Mouse (Mus musculus) embryonic facial prominence, embryonic 13.5 days (tissue): Measurements from ENCODE around the gene Itpr1. TPM values are rescaled to one million over a fixed set of nuclear protein-coding genes. Genes with fewer than 3 reads are reported as not detected.

Source experiments
- ATAC-seq: fragments of 200-750 bp; cut with Nextera tagmentation; 2 replicates; pipeline ENCODE4 v1.8.0; 2017; ENCODE audit warnings: low read depth; ENCODE audit not compliant: insufficient number of reproducible peaks, insufficient read depth, low FRiP score, low TSS enrichment
- H3K27ac ChIP-seq: fragments of 300-500 bp; sonication (generic); 2 replicates; pipeline ENCODE4 v1.5.1; 2015; ENCODE audit warnings: moderate library complexity, mild to moderate bottlenecking, inconsistent platforms
- H3K27me3 ChIP-seq: fragments of 300-500 bp; sonication (generic); 2 replicates; pipeline ENCODE4 v1.6.1; 2015; ENCODE audit warnings: mild to moderate bottlenecking, inconsistent platforms
- H3K36me3 ChIP-seq: fragments of 300-500 bp; sonication (generic); 2 replicates; pipeline ENCODE4 v1.6.1; 2015; ENCODE audit warnings: mild to moderate bottlenecking, inconsistent platforms
- H3K4me1 ChIP-seq: fragments of 300-500 bp; sonication (generic); 2 replicates; pipeline ENCODE4 v1.6.1; 2015; ENCODE audit warnings: inconsistent platforms
- H3K4me2 ChIP-seq: fragments of 300-500 bp; sonication (generic); 2 replicates; pipeline ENCODE4 v1.6.1; 2015; ENCODE audit warnings: moderate library complexity, mild to moderate bottlenecking, inconsistent platforms
- H3K4me3 ChIP-seq: fragments of 300-500 bp; sonication (generic); 2 replicates; pipeline ENCODE4 v1.5.1; 2015; ENCODE audit warnings: mild to moderate bottlenecking, inconsistent platforms
- H3K9ac ChIP-seq: fragments of 300-500 bp; sonication (generic); 2 replicates; pipeline ENCODE4 v1.6.1; 2015; ENCODE audit warnings: mild to moderate bottlenecking, inconsistent platforms
- H3K9me3 ChIP-seq: fragments of 300-500 bp; sonication (generic); 2 replicates; pipeline ENCODE4 v1.6.1; 2016; ENCODE audit warnings: inconsistent platforms
- WGBS: fragments of 180-500 bp; shearing (Covaris S2); methylation state at CpG from one replicate; pipeline ENCODE4 v1.1.7; 2015; ENCODE audit warnings: mixed read lengths; 5-methylcytosine and 5-hydroxymethylcytosine counted together
- polyA plus RNA-seq: library from polyadenylated mRNA; unstranded; fragments of >200 nt; fragmentation: Nextera tagmentation; extraction: Ambion mirVana; gene quantifications from 2 replicates; pipeline ENCODE4 v1.2.1, GENCODE M21; 2015

Gene Itpr1
- polyA plus RNA-seq, 1 experiment from 2014 or later = 7.8 TPM

- no peaks in the 10 kb centered on the region for H3K9me3 ChIP-seq
- 0 out of 2 replicates have a peak, but pooled peaks cover 6% of the 10 kb centered on the region for H3K36me3 ChIP-seq
- no peak overlapping the region for H3K9ac ChIP-seq
- peaks cover 3% of the 10 kb centered on the region; the same call in 1 of the 2 replicates for H3K4me1 ChIP-seq
- no peak overlapping the region for H3K27ac ChIP-seq
- H3K4me2 ChIP-seq = no peak overlapping the region
- no peak overlapping the region for H3K4me3 ChIP-seq
- 47% methylated on average over 6 of the region's 6 CpGs for WGBS
- ATAC-seq = no peak
- no peaks in the 10 kb centered on the region for H3K27me3 ChIP-seq
Measured at GRCm38 (mm10) chr6:108467597-108467996, 254.7 kb downstream of the Itpr1 start.

- 41% methylated on average over 3 of the region's 3 CpGs for WGBS
- Histone ChIP-seq H3K27ac (no peak overlapping the region), H3K9me3 (no peaks in the 10 kb centered on the region), H3K36me3 (peaks cover 8% of the 10 kb centered on the region; the same call in 1 of the 2 replicates), H3K4me1 (peaks cover 3% of the 10 kb centered on the region; the same call in 1 of the 2 replicates), H3K9ac (no peak overlapping the region), H3K27me3 (no peaks in the 10 kb centered on the region), H3K4me3 (no peak overlapping the region), H3K4me2 (no peak overlapping the region)
- no peak for ATAC-seq
Measured at GRCm38 (mm10) chr6:108468226-108468825, 255.4 kb downstream of the Itpr1 start.

- H3K36me3 ChIP-seq = peaks cover 14% of the 10 kb centered on the region
- no peak overlapping the region for H3K4me2 ChIP-seq
- H3K9me3 ChIP-seq = no peaks in the 10 kb centered on the region
- ATAC-seq = no peak
- no peak overlapping the region for H3K9ac ChIP-seq
- 88% methylated on average over 3 of the region's 3 CpGs for WGBS
- no peak overlapping the region for H3K27ac ChIP-seq
- H3K4me1 ChIP-seq = peaks cover 3% of the 10 kb centered on the region; the same call in 1 of the 2 replicates
- H3K27me3 ChIP-seq = no peaks in the 10 kb centered on the region
- H3K4me3 ChIP-seq = no peak overlapping the region
Measured at GRCm38 (mm10) chr6:108471878-108472277, 259.0 kb downstream of the Itpr1 start.

GRCm38 (mm10) chr6:108472748-108473147 is 259.9 kb downstream of the Itpr1 start:
- 95% methylated on average over 3 of the region's 3 CpGs for WGBS
- Histone ChIP-seq H3K4me1 (peaks cover 3% of the 10 kb centered on the region; the same call in 1 of the 2 replicates), H3K9ac (no peak overlapping the region), H3K36me3 (peaks cover 14% of the 10 kb centered on the region), H3K27ac (no peak overlapping the region), H3K9me3 (no peaks in the 10 kb centered on the region), H3K27me3 (no peaks in the 10 kb centered on the region), H3K4me2 (no peak overlapping the region), H3K4me3 (no peak overlapping the region)
- ATAC-seq = no peak

- Histone ChIP-seq H3K4me1 (no peaks in the 10 kb centered on the region), H3K36me3 (peaks cover 17% of the 10 kb centered on the region), H3K9ac (no peak overlapping the region), H3K4me2 (no peak overlapping the region), H3K9me3 (no peaks in the 10 kb centered on the region), H3K27ac (no peak overlapping the region), H3K4me3 (no peak overlapping the region), H3K27me3 (no peaks in the 10 kb centered on the region)
- 74% methylated on average over 8 of the region's 8 CpGs for WGBS
- no peak for ATAC-seq
Measured at GRCm38 (mm10) chr6:108476797-108477235, 263.9 kb downstream of the Itpr1 start.

GRCm38 (mm10) chr6:108477602-108478001 is 264.7 kb downstream of the Itpr1 start:
- no peak for ATAC-seq
- H3K4me1 ChIP-seq = no peaks in the 10 kb centered on the region
- peaks cover 18% of the 10 kb centered on the region for H3K36me3 ChIP-seq
- 89% methylated on average over 6 of the region's 6 CpGs for WGBS
- no peaks in the 10 kb centered on the region for H3K9me3 ChIP-seq
- no peaks in the 10 kb centered on the region for H3K27me3 ChIP-seq
- H3K27ac ChIP-seq = no peak overlapping the region
- H3K9ac ChIP-seq = no peak overlapping the region
- H3K4me3 ChIP-seq = no peak overlapping the region
- no peak overlapping the region for H3K4me2 ChIP-seq

GRCm38 (mm10) chr6:108481190-108481589 is 268.3 kb downstream of the Itpr1 start:
- Histone ChIP-seq H3K9ac (no peak overlapping the region), H3K4me1 (no peaks in the 10 kb centered on the region), H3K27ac (no peak overlapping the region), H3K27me3 (no peaks in the 10 kb centered on the region), H3K4me2 (no peak overlapping the region), H3K4me3 (no peak overlapping the region), H3K36me3 (peaks cover 22% of the 10 kb centered on the region), H3K9me3 (no peaks in the 10 kb centered on the region)
- ATAC-seq = no peak
- WGBS = 90% methylated on average over 4 of the region's 4 CpGs

- Histone ChIP-seq H3K4me1 (no peaks in the 10 kb centered on the region), H3K9me3 (no peaks in the 10 kb centered on the region), H3K4me3 (no peak overlapping the region), H3K9ac (no peak overlapping the region), H3K36me3 (peaks cover 22% of the 10 kb centered on the region), H3K27ac (no peak overlapping the region), H3K4me2 (no peak overlapping the region), H3K27me3 (no peaks in the 10 kb centered on the region)
- 83% methylated on average over 5 of the region's 5 CpGs for WGBS
- no peak for ATAC-seq
Measured at GRCm38 (mm10) chr6:108482464-108482863, 269.6 kb downstream of the Itpr1 start.

GRCm38 (mm10) chr6:108486212-108486992 is 273.5 kb downstream of the Itpr1 start:
- no peak overlapping the region for H3K9ac ChIP-seq
- no peak overlapping the region for H3K4me3 ChIP-seq
- H3K27me3 ChIP-seq = no peaks in the 10 kb centered on the region
- no peak for ATAC-seq
- no peaks in the 10 kb centered on the region for H3K9me3 ChIP-seq
- H3K27ac ChIP-seq = no peak overlapping the region
- H3K4me2 ChIP-seq = no peak overlapping the region
- H3K36me3 ChIP-seq = peaks cover 34% of the 10 kb centered on the region
- 91% methylated on average over 7 of the region's 7 CpGs for WGBS
- no peaks in the 10 kb centered on the region for H3K4me1 ChIP-seq

GRCm38 (mm10) chr6:108487300-108487835 is 274.5 kb downstream of the Itpr1 start:
- no peak for ATAC-seq
- no peak overlapping the region for H3K9ac ChIP-seq
- no peak overlapping the region for H3K27ac ChIP-seq
- H3K9me3 ChIP-seq = no peaks in the 10 kb centered on the region
- no peak overlapping the region for H3K4me3 ChIP-seq
- WGBS = 65% methylated on average over 10 of the region's 10 CpGs
- no peaks in the 10 kb centered on the region for H3K27me3 ChIP-seq
- peaks cover 29% of the 10 kb centered on the region for H3K36me3 ChIP-seq
- no peak overlapping the region for H3K4me2 ChIP-seq
- H3K4me1 ChIP-seq = no peaks in the 10 kb centered on the region

- Histone ChIP-seq H3K4me2 (no peak overlapping the region), H3K36me3 (peaks cover 29% of the 10 kb centered on the region), H3K27ac (no peak overlapping the region), H3K9ac (no peak overlapping the region), H3K4me1 (no peaks in the 10 kb centered on the region), H3K27me3 (no peaks in the 10 kb centered on the region), H3K4me3 (no peak overlapping the region), H3K9me3 (no peaks in the 10 kb centered on the region)
- ATAC-seq = no peak
- 88% methylated on average over 5 of the region's 5 CpGs for WGBS
Measured at GRCm38 (mm10) chr6:108488250-108488649, 275.4 kb downstream of the Itpr1 start.

- H3K4me2 ChIP-seq = no peak overlapping the region
- no peaks in the 10 kb centered on the region for H3K9me3 ChIP-seq
- no peak overlapping the region for H3K27ac ChIP-seq
- 41% methylated on average over 1 of the region's 1 CpGs for WGBS
- H3K4me3 ChIP-seq = no peak overlapping the region
- peaks cover 8% of the 10 kb centered on the region; the same call in 1 of the 2 replicates for H3K4me1 ChIP-seq
- H3K36me3 ChIP-seq = peaks cover 17% of the 10 kb centered on the region
- ATAC-seq = no peak
- no peak overlapping the region for H3K9ac ChIP-seq
- no peaks in the 10 kb centered on the region for H3K27me3 ChIP-seq
Measured at GRCm38 (mm10) chr6:108491969-108492368, 279.1 kb downstream of the Itpr1 start.
